8 mouse cellular contexts compared by ENCODE assay signal in the genomic region with DNA sequence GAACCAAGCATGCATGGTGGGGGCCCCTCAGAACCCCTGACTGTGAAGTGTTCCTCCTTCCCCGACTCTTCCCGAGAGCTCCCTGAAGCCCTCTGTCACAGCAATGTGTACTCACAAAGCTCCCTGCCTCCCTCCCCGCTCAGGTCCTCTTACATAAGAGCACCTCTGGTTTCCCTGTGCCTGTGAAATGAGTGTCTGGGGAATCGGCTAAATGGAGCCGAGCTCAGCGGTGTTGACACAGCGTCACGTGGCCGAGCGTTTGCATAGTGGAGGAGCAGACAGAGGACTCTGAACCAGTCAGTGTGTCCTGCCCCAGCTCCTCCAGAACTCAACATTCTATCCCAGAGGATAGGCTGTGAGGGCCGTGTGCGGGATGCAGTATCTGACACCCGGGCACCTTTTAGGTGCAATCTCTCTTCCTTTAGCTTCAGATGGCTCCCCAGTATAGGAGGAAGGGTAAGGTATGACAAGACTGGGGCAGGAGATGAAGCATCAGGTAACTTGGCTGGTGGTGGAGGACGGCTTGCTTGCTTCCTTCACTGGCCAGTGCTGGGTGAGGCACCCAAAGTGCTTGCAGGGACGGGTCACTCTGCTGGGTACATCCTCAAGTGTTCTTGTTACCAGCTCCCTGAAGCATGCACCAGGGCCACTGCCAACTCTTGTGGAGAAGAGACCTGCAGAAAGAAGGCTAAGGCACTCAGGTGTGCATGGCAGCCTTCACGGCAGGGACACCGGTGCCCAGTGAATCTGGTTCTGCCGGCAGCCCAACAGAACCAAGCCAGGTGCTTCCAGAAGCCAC.
DNase-seq lines count a peak whose midpoint lies in the region; ATAC-seq lines count a peak whose summit lies in the region.

No protein-coding gene starts in this region.

- DNase-seq in frontal cortex, postnatal 25 days (ENCODE audit: low spot score in 2 of 2): no peak
- peak; percentile 70 for DNase-seq in adrenal gland, postnatal 10 days
- DNase-seq in liver, embryonic 11.5 days (ENCODE audit: low spot score): no peak
- no peak for DNase-seq in thymus, postnatal 36 days
- DNase-seq in testis, postnatal 10 days (ENCODE audit: low spot score): no peak

- H3K4me1 ChIP-seq in hindbrain, embryonic 15.5 days (replicated peaks): peaks cover 20% of the 10 kb centered on the region
- H3K4me1 ChIP-seq in liver, embryonic 11.5 days (replicated peaks; ENCODE audit: control insufficient read depth, insufficient read depth, low read length): peaks cover 38% of the 10 kb centered on the region
- H3K4me1 ChIP-seq in midbrain, embryonic 15.5 days: peaks cover 12% of the 10 kb centered on the region

- no peaks in the 10 kb centered on the region for H3K9me3 ChIP-seq in hindbrain, embryonic 15.5 days
- no peaks in the 10 kb centered on the region for H3K9me3 ChIP-seq in liver, embryonic 11.5 days (ENCODE audit: control insufficient read depth, low read length)
- no peaks in the 10 kb centered on the region for H3K9me3 ChIP-seq in midbrain, embryonic 15.5 days

- no peak overlapping the region for H3K9ac ChIP-seq in hindbrain, embryonic 15.5 days
- no peak overlapping the region for H3K9ac ChIP-seq in liver, embryonic 11.5 days (ENCODE audit: low read depth, low read length)
- H3K9ac ChIP-seq in midbrain, embryonic 15.5 days: no peak overlapping the region

- no peaks in the 10 kb centered on the region for H3K36me3 ChIP-seq in hindbrain, embryonic 15.5 days
- no peaks in the 10 kb centered on the region for H3K36me3 ChIP-seq in liver, embryonic 11.5 days (ENCODE audit: control insufficient read depth, insufficient read depth, low read length)
- H3K36me3 ChIP-seq in midbrain, embryonic 15.5 days (replicated peaks): no peaks in the 10 kb centered on the region

- no peak overlapping the region for H3K4me2 ChIP-seq in hindbrain, embryonic 15.5 days
- H3K4me2 ChIP-seq in liver, embryonic 11.5 days: peak overlapping the region; percentile 14; the same call in 1 of the 2 replicates
- H3K4me2 ChIP-seq in midbrain, embryonic 15.5 days: no peak overlapping the region

- H3K27ac ChIP-seq in hindbrain, embryonic 15.5 days (replicated peaks): no peak overlapping the region
- H3K27ac ChIP-seq in liver, embryonic 11.5 days (ENCODE audit: low read depth, low read length): peak overlapping the region; percentile 72
- no peak overlapping the region for H3K27ac ChIP-seq in midbrain, embryonic 15.5 days

- ATAC-seq in frontal cortex, adult (ENCODE audit: low TSS enrichment): peak; percentile 59
- ATAC-seq in hindbrain, embryonic 15.5 days (ENCODE audit: low FRiP score, low read depth): 0 out of 2 replicates have a peak, but pooled peaks have one; percentile 33
- peak; percentile 66 for ATAC-seq in liver, embryonic 11.5 days (replicated peaks; ENCODE audit: low FRiP score)
- 0 out of 2 replicates have a peak, but pooled peaks have one; percentile 16 for ATAC-seq in midbrain, embryonic 15.5 days (replicated peaks)

- no peak overlapping the region for H3K4me3 ChIP-seq in hindbrain, embryonic 15.5 days
- H3K4me3 ChIP-seq in liver, embryonic 11.5 days (ENCODE audit: low read depth, low read length): no peak overlapping the region
- no peak overlapping the region for H3K4me3 ChIP-seq in midbrain, embryonic 15.5 days

- WGBS in hindbrain, embryonic 15.5 days: 62% methylated on average over 18 of the region's 18 CpGs
- WGBS in liver, embryonic 11.5 days: 65% methylated on average over 18 of the region's 18 CpGs
- WGBS in midbrain, embryonic 15.5 days: 67% methylated on average over 18 of the region's 18 CpGs

- H3K27me3 ChIP-seq in hindbrain, embryonic 15.5 days: no peaks in the 10 kb centered on the region
- no peaks in the 10 kb centered on the region for H3K27me3 ChIP-seq in liver, embryonic 11.5 days (replicated peaks; ENCODE audit: control insufficient read depth, insufficient read depth, low read length)
- no peaks in the 10 kb centered on the region for H3K27me3 ChIP-seq in midbrain, embryonic 15.5 days (replicated peaks)

Comparison
In these comparisons a context has a peak if more than half of its experiments do, and no peak if none do; other contexts are left out.
1. ATAC-seq: peak in every context shown above with its lines; median percentile 66 in liver, embryonic 11.5 days; 59 in frontal cortex, adult; 33 in hindbrain, embryonic 15.5 days; 16 in midbrain, embryonic 15.5 days.